Mouse (Mus musculus): Measurements from ENCODE around the gene Grm8. TPM values are rescaled to one million over a fixed set of nuclear protein-coding genes. Genes with fewer than 3 reads are reported as not detected.

Grm8 gene
- total and polyA plus RNA-seq, 2 experiments = under 0.01 TPM; not detected in 1

- no peak for DNase-seq (ENCODE audit: extremely low read depth, low read depth, low spot score)
- Histone ChIP-seq H3K4me1 (ENCODE audit: control insufficient read depth, insufficient read depth, low read length) (no peaks in the 10 kb centered on the region), H3K27me3 (ENCODE audit: control insufficient read depth, insufficient read depth, low read length) (no peaks in the 10 kb centered on the region), H3K4me3 (ENCODE audit: insufficient read depth, low read depth, low read length) (no peak overlapping the region), H3K36me3 (ENCODE audit: control insufficient read depth, insufficient read depth, low read length) (no peaks in the 10 kb centered on the region), H3K79me2 (ENCODE audit: control insufficient read depth, insufficient read depth, low read length) (no peaks in the 10 kb centered on the region), H3K27ac (replicated peaks; ENCODE audit: insufficient read depth, low read depth, low read length) (no peak overlapping the region), H3K9ac (ENCODE audit: low read depth, low read length) (no peak overlapping the region)
- 82% methylated on average over 2 of the region's 2 CpGs for WGBS
- TF ChIP-seq POLR2A (IDR thresholded peaks at IDR 0.05; ENCODE audit: extremely low read depth, insufficient read depth, low read length) = no peak
- TF ChIP-seq CTCF (IDR thresholded peaks at IDR 0.05; ENCODE audit: low read depth, low read length) = no peak
Observed at GRCm38 (mm10) chr6:28115519-28115918, 19.5 kb downstream of the Grm8 start.

DNA sequence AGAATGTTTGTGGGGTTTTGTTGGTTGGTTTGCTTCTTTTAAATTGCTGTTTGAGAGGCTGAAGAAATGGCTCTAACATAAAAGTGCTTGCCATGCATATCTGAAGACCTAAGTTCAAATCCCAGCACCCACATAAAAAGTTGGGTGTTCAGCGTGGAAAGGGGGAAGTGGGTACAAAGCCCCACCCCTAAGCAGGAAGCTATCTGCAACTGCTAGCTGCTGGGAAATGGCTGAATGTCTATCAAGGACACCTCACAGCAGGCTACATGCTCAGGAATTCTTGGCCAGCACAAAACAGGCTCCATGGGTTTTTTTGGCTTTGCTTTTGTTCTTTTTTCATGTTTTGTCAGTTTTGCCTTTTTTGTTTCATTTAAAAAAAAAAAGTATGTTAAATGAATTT, 20.1 kb downstream of the Grm8 start:
- TF ChIP-seq CTCF (IDR thresholded peaks at IDR 0.05; ENCODE audit: low read depth, low read length) (no peak), POLR2A (IDR thresholded peaks at IDR 0.05; ENCODE audit: extremely low read depth, insufficient read depth, low read length) (no peak)
- Histone ChIP-seq H3K9ac (ENCODE audit: low read depth, low read length) (no peak overlapping the region), H3K4me3 (ENCODE audit: insufficient read depth, low read depth, low read length) (no peak overlapping the region), H3K27ac (replicated peaks; ENCODE audit: insufficient read depth, low read depth, low read length) (no peak overlapping the region), H3K79me2 (ENCODE audit: control insufficient read depth, insufficient read depth, low read length) (no peaks in the 10 kb centered on the region), H3K27me3 (ENCODE audit: control insufficient read depth, insufficient read depth, low read length) (no peaks in the 10 kb centered on the region), H3K36me3 (ENCODE audit: control insufficient read depth, insufficient read depth, low read length) (no peaks in the 10 kb centered on the region), H3K4me1 (ENCODE audit: control insufficient read depth, insufficient read depth, low read length) (no peaks in the 10 kb centered on the region; the same call in 1 of the 2 replicates)
- WGBS = 67% methylated on average over 1 of the region's 1 CpGs
- DNase-seq (ENCODE audit: extremely low read depth, low read depth, low spot score) = no peak

GRCm38 (mm10) chr6:28111551-28111950, 23.4 kb downstream of the Grm8 start:
- no peak for DNase-seq (ENCODE audit: extremely low read depth, low read depth, low spot score)
- no peak for TF ChIP-seq POLR2A (IDR thresholded peaks at IDR 0.05; ENCODE audit: extremely low read depth, insufficient read depth, low read length)
- TF ChIP-seq CTCF (IDR thresholded peaks at IDR 0.05; ENCODE audit: low read depth, low read length) = no peak
- 89% methylated on average over 8 of the region's 8 CpGs for WGBS

DNA sequence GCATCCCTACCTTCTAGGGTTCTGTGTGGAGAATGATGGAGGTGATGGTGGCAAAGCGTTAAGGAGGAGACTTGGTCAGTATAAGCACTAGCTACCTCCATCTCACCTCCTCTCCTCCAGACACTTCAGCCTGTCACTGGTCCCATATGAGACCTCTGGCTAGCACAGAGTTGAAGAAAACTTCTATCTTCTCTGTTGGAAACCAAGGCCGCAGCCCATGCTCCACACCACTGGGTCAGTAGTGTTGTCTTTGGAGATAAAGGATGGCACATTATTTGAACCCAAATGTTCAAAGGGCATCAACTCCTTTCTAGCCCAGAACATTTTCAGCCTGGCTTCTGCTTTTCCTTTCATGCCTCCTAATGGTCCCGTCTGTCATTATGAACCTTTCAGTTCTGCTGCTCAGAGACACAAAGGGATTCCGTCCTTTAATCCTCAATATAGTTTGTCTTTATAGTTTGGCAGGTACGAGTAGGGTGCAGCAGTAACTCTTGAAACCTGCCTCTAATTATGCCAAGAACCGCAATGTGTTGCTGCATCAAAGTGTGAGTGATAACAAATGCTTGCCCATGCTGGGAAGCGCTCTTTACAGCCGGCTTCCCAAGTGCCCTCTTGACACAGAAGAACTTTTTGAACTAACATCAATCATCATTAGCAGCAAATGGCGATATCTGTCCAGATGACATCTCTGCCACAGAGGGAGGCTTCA, 32.2 kb downstream of the Grm8 start:
- TF ChIP-seq POLR2A (IDR thresholded peaks at IDR 0.05; ENCODE audit: extremely low read depth, insufficient read depth, low read length) (no peak), CTCF (IDR thresholded peaks at IDR 0.05; ENCODE audit: low read depth, low read length) (no peak)
- 69% methylated on average over 9 of the region's 9 CpGs for WGBS
- no peak for DNase-seq (ENCODE audit: extremely low read depth, low read depth, low spot score)

More at GRCm38 (mm10) chr6:28111551-28111950, 23.4 kb downstream of the Grm8 start:
- no peaks in the 10 kb centered on the region for H3K79me2 ChIP-seq (ENCODE audit: control insufficient read depth, insufficient read depth, low read length)
- no peak overlapping the region for H3K9ac ChIP-seq (ENCODE audit: low read depth, low read length)
- H3K4me3 ChIP-seq (ENCODE audit: insufficient read depth, low read depth, low read length) = no peak overlapping the region
- peaks cover 1% of the 10 kb centered on the region; the same call in 1 of the 2 replicates for H3K4me1 ChIP-seq (ENCODE audit: control insufficient read depth, insufficient read depth, low read length)
- no peaks in the 10 kb centered on the region for H3K36me3 ChIP-seq (ENCODE audit: control insufficient read depth, insufficient read depth, low read length)
- no peaks in the 10 kb centered on the region for H3K27me3 ChIP-seq (ENCODE audit: control insufficient read depth, insufficient read depth, low read length)
- H3K27ac ChIP-seq (replicated peaks; ENCODE audit: insufficient read depth, low read depth, low read length) = no peak overlapping the region

GRCm38 (mm10) chr6:28100001-28100400, 35.0 kb downstream of the Grm8 start:
- no peak for DNase-seq (ENCODE audit: extremely low read depth, low read depth, low spot score)
- H3K4me3 ChIP-seq (ENCODE audit: insufficient read depth, low read depth, low read length) = no peak overlapping the region
- 65% methylated on average over 3 of the region's 3 CpGs for WGBS

More for the DNA sequence above, 32.2 kb downstream of the Grm8 start:
- H3K36me3 ChIP-seq (ENCODE audit: control insufficient read depth, insufficient read depth, low read length) = no peaks in the 10 kb centered on the region
- no peaks in the 10 kb centered on the region for H3K4me1 ChIP-seq (ENCODE audit: control insufficient read depth, insufficient read depth, low read length)
- H3K9ac ChIP-seq (ENCODE audit: low read depth, low read length) = no peak overlapping the region
- no peaks in the 10 kb centered on the region for H3K27me3 ChIP-seq (ENCODE audit: control insufficient read depth, insufficient read depth, low read length)
- H3K79me2 ChIP-seq (ENCODE audit: control insufficient read depth, insufficient read depth, low read length) = no peaks in the 10 kb centered on the region
- H3K27ac ChIP-seq (replicated peaks; ENCODE audit: insufficient read depth, low read depth, low read length) = no peak overlapping the region
- H3K4me3 ChIP-seq (ENCODE audit: insufficient read depth, low read depth, low read length) = no peak overlapping the region

DNA sequence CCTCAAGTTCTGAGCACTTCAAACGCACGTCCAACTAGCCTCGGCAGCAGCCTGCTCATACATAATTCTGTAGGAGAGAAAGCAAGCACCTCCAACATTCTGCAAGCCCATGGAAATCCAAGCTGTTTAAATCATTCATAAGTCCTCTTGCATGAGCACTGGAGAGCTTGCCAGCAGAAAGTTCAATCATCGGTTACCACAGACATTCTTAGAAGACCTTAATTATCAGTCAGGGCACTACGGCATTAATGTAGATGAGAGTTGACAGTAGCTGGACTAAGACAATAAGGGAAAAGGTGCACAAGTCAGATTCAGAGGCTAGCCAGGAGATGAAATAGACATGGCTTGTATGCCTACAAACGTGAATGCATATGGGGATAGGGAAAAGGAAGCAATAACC, 42.5 kb downstream of the Grm8 start:
- Histone ChIP-seq H3K27ac (replicated peaks; ENCODE audit: insufficient read depth, low read depth, low read length) (no peak overlapping the region), H3K4me3 (ENCODE audit: insufficient read depth, low read depth, low read length) (no peak overlapping the region), H3K4me1 (ENCODE audit: control insufficient read depth, insufficient read depth, low read length) (no peaks in the 10 kb centered on the region), H3K36me3 (ENCODE audit: control insufficient read depth, insufficient read depth, low read length) (no peaks in the 10 kb centered on the region), H3K9ac (ENCODE audit: low read depth, low read length) (no peak overlapping the region), H3K27me3 (ENCODE audit: control insufficient read depth, insufficient read depth, low read length) (no peaks in the 10 kb centered on the region), H3K79me2 (ENCODE audit: control insufficient read depth, insufficient read depth, low read length) (no peaks in the 10 kb centered on the region)
- WGBS = 88% methylated on average over 6 of the region's 6 CpGs
- DNase-seq (ENCODE audit: extremely low read depth, low read depth, low spot score) = no peak
- TF ChIP-seq POLR2A (IDR thresholded peaks at IDR 0.05; ENCODE audit: extremely low read depth, insufficient read depth, low read length) (no peak), CTCF (IDR thresholded peaks at IDR 0.05; ENCODE audit: low read depth, low read length) (no peak)

More at GRCm38 (mm10) chr6:28100001-28100400, 35.0 kb downstream of the Grm8 start:
- no peaks in the 10 kb centered on the region for H3K27me3 ChIP-seq (ENCODE audit: control insufficient read depth, insufficient read depth, low read length)
- H3K27ac ChIP-seq (replicated peaks; ENCODE audit: insufficient read depth, low read depth, low read length) = no peak overlapping the region
- H3K36me3 ChIP-seq (ENCODE audit: control insufficient read depth, insufficient read depth, low read length) = no peaks in the 10 kb centered on the region
- no peak overlapping the region for H3K9ac ChIP-seq (ENCODE audit: low read depth, low read length)
- H3K79me2 ChIP-seq (ENCODE audit: control insufficient read depth, insufficient read depth, low read length) = no peaks in the 10 kb centered on the region
- TF ChIP-seq CTCF (IDR thresholded peaks at IDR 0.05; ENCODE audit: low read depth, low read length) (no peak), POLR2A (IDR thresholded peaks at IDR 0.05; ENCODE audit: extremely low read depth, insufficient read depth, low read length) (no peak)
- H3K4me1 ChIP-seq (ENCODE audit: control insufficient read depth, insufficient read depth, low read length) = no peaks in the 10 kb centered on the region

Data from liver, adult 2 months (tissue).